ENCODE assay signal across 26 mouse cellular contexts in the genomic region with DNA sequence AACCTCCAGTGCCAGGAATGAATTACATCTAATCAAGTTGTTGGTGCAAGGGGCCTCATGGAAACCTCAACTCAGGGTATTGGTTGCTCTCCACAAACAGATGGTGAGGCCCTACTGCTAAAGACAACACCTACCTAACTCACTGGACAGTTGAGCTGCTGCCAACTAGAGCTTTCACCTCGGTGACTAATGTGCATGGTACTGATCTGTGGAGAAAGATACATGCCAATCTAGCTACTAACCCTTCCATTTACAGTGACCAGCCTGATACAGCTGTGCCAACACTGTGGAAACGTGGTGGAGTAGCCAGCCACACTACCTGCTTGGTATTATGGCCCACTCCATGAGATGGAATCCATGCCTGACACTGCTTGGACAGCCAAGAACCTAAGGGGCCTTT. TPM values are rescaled to one million over a fixed set of nuclear protein-coding genes. Genes with fewer than 3 reads are reported as not detected.
A peak's percentile ranks its signal among the peaks of the same experiment; 100 is the strongest.
DNase-seq lines count a peak whose midpoint lies in the region; ATAC-seq and TF ChIP-seq lines count a peak whose summit lies in the region.
"Had no signal": no experiment of that assay in that cellular context is flagged by ENCODE, and none has a peak within 500 bp of the region (broad histone marks: within the 10 kb centered on the region; RNA-seq: fewer than 3 reads in every experiment).

No protein-coding gene starts in this region.

- H3ac ChIP-seq in myocyte (ENCODE audit: control insufficient read depth, insufficient read length), result no peak overlapping the region

- 92% methylated on average over 2 of the region's 2 CpGs for WGBS in midbrain, embryonic 16.5 days

- no peak for ATAC-seq in midbrain, embryonic 16.5 days
- ATAC-seq: forebrain, embryonic 16.5 days; intestine, embryonic 15.5 days; lung, postnatal 0 days had no signal

- no peak overlapping the region for H3K4me3 ChIP-seq in myocyte
- no peak overlapping the region for H3K4me3 ChIP-seq in midbrain, embryonic 16.5 days (ENCODE audit: low read depth, low read length)
- H3K4me3 ChIP-seq: embryonic facial prominence, embryonic 12.5 days; erythroblast, embryonic 14.5 days; heart, embryonic 10.5 days; hindbrain, embryonic 13.5 days; intestine, embryonic 15.5 days; midbrain, embryonic 12.5 days had no signal

- no peaks in the 10 kb centered on the region for H3K9me3 ChIP-seq in midbrain, embryonic 16.5 days (replicated peaks; ENCODE audit: control insufficient read depth, low read length, poor library complexity, severe bottlenecking)
- H3K9me3 ChIP-seq: embryonic facial prominence, embryonic 12.5 days; heart, embryonic 10.5 days; hindbrain, embryonic 13.5 days; intestine, embryonic 15.5 days; midbrain, embryonic 12.5 days had no signal

- no peak for TF ChIP-seq POLR2A in myocyte (IDR thresholded peaks at IDR 0.05; ENCODE audit: insufficient read length, low read depth)

- no peaks in the 10 kb centered on the region for H3K4me1 ChIP-seq in midbrain, embryonic 16.5 days (ENCODE audit: control insufficient read depth, insufficient read depth, low read length)
- H3K4me1 ChIP-seq: embryonic facial prominence, embryonic 12.5 days; hindbrain, embryonic 13.5 days; intestine, embryonic 15.5 days; midbrain, embryonic 12.5 days had no signal

- no peak overlapping the region for H3K4me2 ChIP-seq in myocyte (ENCODE audit: low read depth)
- H3K4me2 ChIP-seq in midbrain, embryonic 16.5 days (ENCODE audit: low read length), result no peak overlapping the region
- H3K4me2 ChIP-seq: embryonic facial prominence, embryonic 12.5 days; hindbrain, embryonic 13.5 days; intestine, embryonic 15.5 days; midbrain, embryonic 12.5 days had no signal

- peak; percentile 7 for DNase-seq in urinary bladder, postnatal 14 days (ENCODE audit: low spot score)
- DNase-seq in urinary bladder, postnatal 10 days (ENCODE audit: low spot score), result no peak
- peak; percentile 93 for DNase-seq in brain, adult 2 months (ENCODE audit: low read depth, low spot score)
- DNase-seq in cerebellum, adult 9-11 months, result peak; percentile 79
- DNase-seq in kidney, postnatal 10 days, result no peak
- DNase-seq in adrenal gland, postnatal 14 days, result no peak
- DNase-seq: adrenal gland, postnatal 10 days; gastrocnemius, postnatal 36 days; heart, postnatal 10 days; kidney, adult 9 months; kidney, postnatal 36 days; layer of hippocampus, adult 9-11 months; right cerebral cortex, postnatal 14 days; spleen, adult 18-20 months; thymus, postnatal 36 days had no signal

- H3K36me3 ChIP-seq in myocyte (ENCODE audit: control insufficient read depth, insufficient read depth), result no peaks in the 10 kb centered on the region
- no peaks in the 10 kb centered on the region for H3K36me3 ChIP-seq in midbrain, embryonic 16.5 days (ENCODE audit: control insufficient read depth, insufficient read depth, low read length)
- H3K36me3 ChIP-seq: embryonic facial prominence, embryonic 12.5 days; intestine, embryonic 15.5 days had no signal

- no peaks in the 10 kb centered on the region for H3K27me3 ChIP-seq in myocyte (ENCODE audit: control insufficient read depth, insufficient read depth, insufficient read length)
- no peaks in the 10 kb centered on the region for H3K27me3 ChIP-seq in midbrain, embryonic 16.5 days (ENCODE audit: control insufficient read depth, insufficient read depth, low read depth, low read length)
- H3K27me3 ChIP-seq: CH12.LX; embryonic facial prominence, embryonic 12.5 days; hindbrain, embryonic 13.5 days; intestine, embryonic 15.5 days; midbrain, embryonic 12.5 days had no signal

- peaks cover 77% of the 10 kb centered on the region for H3K79me2 ChIP-seq in myocyte (ENCODE audit: control insufficient read depth, insufficient read depth)

- no peak overlapping the region for H3K27ac ChIP-seq in midbrain, embryonic 16.5 days (ENCODE audit: low read length)
- H3K27ac ChIP-seq: embryonic facial prominence, embryonic 12.5 days; heart, embryonic 10.5 days; hindbrain, embryonic 13.5 days; intestine, embryonic 15.5 days; midbrain, embryonic 12.5 days had no signal

- H3K9ac ChIP-seq in midbrain, embryonic 16.5 days (ENCODE audit: low read depth, low read length), result no peak overlapping the region
- H3K9ac ChIP-seq: embryonic facial prominence, embryonic 12.5 days; hindbrain, embryonic 13.5 days; intestine, embryonic 15.5 days; midbrain, embryonic 12.5 days had no signal

TF ChIP-seq in myocyte, 11 proteins besides CTCF, POLR2A, EP300 and RAD21:
- TF ChIP-seq MAX (IDR thresholded peaks at IDR 0.05; ENCODE audit: low read depth) (no peak), MYOG (IDR thresholded peaks at IDR 0.05; ENCODE audit: control insufficient read depth in 1 of 3, insufficient read depth in 1 of 3, insufficient read length in 2 of 3, low read depth in 2 of 3) (peak in 2 of 3 experiments; percentile 22 to 34), TCF12 (IDR thresholded peaks at IDR 0.05; ENCODE audit: insufficient read depth, poor library complexity, severe bottlenecking) (peak; percentile 2), MYOD1 (IDR thresholded peaks at IDR 0.05; ENCODE audit: control insufficient read depth in 1 of 3, insufficient read length in 2 of 3, low read depth in 2 of 3) (peak in 2 of 3 experiments; percentile 55 to 76), USF1 (IDR thresholded peaks at IDR 0.05; ENCODE audit: low read depth) (no peak), POLR2AphosphoS2 (IDR thresholded peaks at IDR 0.05; ENCODE audit: insufficient read length, low read depth) (no peak), REST (IDR thresholded peaks at IDR 0.05; ENCODE audit: insufficient read depth, insufficient read length) (no peak), E2F4 (IDR thresholded peaks at IDR 0.05; ENCODE audit: insufficient read depth) (no peak), CEBPB (IDR thresholded peaks at IDR 0.05; ENCODE audit: insufficient read depth, poor library complexity, severe bottlenecking) (no peak)

RNA-seq across cellular contexts. Expression of gene Cdc40, which starts 11.1 kb away (rescaled TPM):
- 9.3 TPM for polyA plus RNA-seq in myocyte (2012; fragmentation: generic; extraction: Trizol)
- 24.0 and 28.0 TPM in 2 replicates for total RNA-seq in adrenal gland, postnatal 14 days (2021)
- 23.4 and 24.8 TPM in 2 replicates for polyA plus RNA-seq in midbrain, embryonic 16.5 days (2015; fragmentation: Nextera tagmentation; extraction: Ambion mirVana)

RNA-seq across cellular contexts. Expression of gene Wasf1, which starts 11.2 kb away (rescaled TPM):
- 6.3 TPM for polyA plus RNA-seq in myocyte (2012; fragmentation: generic; extraction: Trizol)
- 5.6 and 6.9 TPM in 2 replicates for total RNA-seq in adrenal gland, postnatal 14 days (2021)
- 126 and 136 TPM in 2 replicates for polyA plus RNA-seq in midbrain, embryonic 16.5 days (2015; fragmentation: Nextera tagmentation; extraction: Ambion mirVana)
- total RNA-seq: CH12.LX had no signal

Comparison
In these comparisons a context has a peak if more than half of its experiments do, and no peak if none do; other contexts are left out.
1. DNase-seq: peak in urinary bladder, postnatal 14 days (single experiment), brain, adult 2 months (single experiment) and cerebellum, adult 9-11 months (single experiment); none in urinary bladder, postnatal 10 days (single experiment), kidney, postnatal 10 days (single experiment) and adrenal gland, postnatal 14 days (single experiment).
2. RNA of gene Wasf1, which starts 11.2 kb away (polyA plus RNA-seq): 126 to 136 TPM in midbrain, embryonic 16.5 days; 6.3 TPM in myocyte (single experiment); every median in the first group is over 10 times any median in the second.